Mouse (Mus musculus) forebrain, embryonic 12.5 days (tissue): Measurements from ENCODE around the gene Cct7. TPM values are rescaled to one million over a fixed set of nuclear protein-coding genes. Genes with fewer than 3 reads are reported as not detected.
A peak's percentile ranks its signal among the peaks of the same experiment; 100 is the strongest.

Experiments used
- ATAC-seq: fragments of 200-750 bp; cut with Nextera tagmentation; 2 replicates; pipeline ENCODE4 v1.8.0; 2017; ENCODE audit warnings: moderate TSS enrichment; ENCODE audit not compliant: low FRiP score
- H3K27ac ChIP-seq: fragments of 300-500 bp; sonication (generic); 2 replicates; pipeline ENCODE4 v1.5.1; 2016; ENCODE audit warnings: mild to moderate bottlenecking
- H3K27me3 ChIP-seq: fragments of 300-500 bp; sonication (generic); 2 replicates; pipeline ENCODE4 v1.6.1; 2016; ENCODE audit warnings: mild to moderate bottlenecking
- H3K36me3 ChIP-seq: fragments of 300-500 bp; sonication (generic); replicated peaks from 2 replicates; pipeline ENCODE4 v1.6.1; 2016; ENCODE audit warnings: mild to moderate bottlenecking
- H3K4me1 ChIP-seq: fragments of 300-500 bp; sonication (generic); 2 replicates; pipeline ENCODE4 v1.6.1; 2016
- H3K4me2 ChIP-seq: fragments of 300-500 bp; sonication (generic); 2 replicates; pipeline ENCODE4 v1.6.1; 2016; ENCODE audit warnings: mild to moderate bottlenecking, moderate library complexity
- H3K4me3 ChIP-seq: fragments of 300-500 bp; sonication (generic); replicated peaks from 2 replicates; pipeline ENCODE4 v1.5.1; 2016; ENCODE audit warnings: mild to moderate bottlenecking
- H3K9ac ChIP-seq: fragments of 300-500 bp; sonication (generic); 2 replicates; pipeline ENCODE4 v1.6.1; 2016; ENCODE audit warnings: mild to moderate bottlenecking
- H3K9me3 ChIP-seq: fragments of 300-500 bp; sonication (generic); 2 replicates; pipeline ENCODE4 v1.6.1; 2016
- WGBS: fragments of 180-500 bp; shearing (Covaris S2); methylation state at CpG from one replicate; pipeline ENCODE4 v1.1.7; 2016; 5-methylcytosine and 5-hydroxymethylcytosine counted together
- polyA plus RNA-seq: library from polyadenylated mRNA; unstranded; fragments of >200 nt; fragmentation: Nextera tagmentation; extraction: Ambion mirVana; gene quantifications from 2 replicates; pipeline ENCODE4 v1.2.1, GENCODE M21; 2016

Cct7 gene
- polyA plus RNA-seq, 1 experiment from 2014 or later = 617 TPM

DNA sequence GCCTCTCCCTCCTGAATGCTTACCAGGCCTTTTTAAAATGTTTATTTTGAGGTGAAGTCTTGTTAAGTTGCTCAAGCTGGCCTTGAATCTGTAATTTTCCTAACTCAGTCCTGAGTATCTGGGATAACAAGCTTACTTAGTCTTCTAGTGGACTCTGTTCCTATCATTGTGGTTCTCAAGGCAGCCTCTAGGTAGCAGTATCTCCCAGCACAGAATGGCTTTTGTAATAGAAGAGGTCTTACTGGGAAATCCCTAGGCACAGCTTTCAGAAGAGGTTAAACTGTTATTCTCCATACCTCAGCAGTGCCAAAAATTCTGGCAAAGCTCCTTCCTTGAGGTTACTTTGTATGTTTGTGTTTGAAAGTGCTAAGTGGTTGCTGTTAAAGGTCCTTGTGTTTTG is 14.1 kb downstream of the Cct7 start:
- no peaks in the 10 kb centered on the region for H3K9me3 ChIP-seq
- H3K27ac ChIP-seq = no peak overlapping the region
- no peaks in the 10 kb centered on the region for H3K4me1 ChIP-seq
- H3K4me2 ChIP-seq = no peak overlapping the region
- peaks cover 98% of the 10 kb centered on the region for H3K36me3 ChIP-seq
- no peak for ATAC-seq
- H3K9ac ChIP-seq = no peak overlapping the region
- H3K27me3 ChIP-seq = no peaks in the 10 kb centered on the region
- no peak overlapping the region for H3K4me3 ChIP-seq

DNA sequence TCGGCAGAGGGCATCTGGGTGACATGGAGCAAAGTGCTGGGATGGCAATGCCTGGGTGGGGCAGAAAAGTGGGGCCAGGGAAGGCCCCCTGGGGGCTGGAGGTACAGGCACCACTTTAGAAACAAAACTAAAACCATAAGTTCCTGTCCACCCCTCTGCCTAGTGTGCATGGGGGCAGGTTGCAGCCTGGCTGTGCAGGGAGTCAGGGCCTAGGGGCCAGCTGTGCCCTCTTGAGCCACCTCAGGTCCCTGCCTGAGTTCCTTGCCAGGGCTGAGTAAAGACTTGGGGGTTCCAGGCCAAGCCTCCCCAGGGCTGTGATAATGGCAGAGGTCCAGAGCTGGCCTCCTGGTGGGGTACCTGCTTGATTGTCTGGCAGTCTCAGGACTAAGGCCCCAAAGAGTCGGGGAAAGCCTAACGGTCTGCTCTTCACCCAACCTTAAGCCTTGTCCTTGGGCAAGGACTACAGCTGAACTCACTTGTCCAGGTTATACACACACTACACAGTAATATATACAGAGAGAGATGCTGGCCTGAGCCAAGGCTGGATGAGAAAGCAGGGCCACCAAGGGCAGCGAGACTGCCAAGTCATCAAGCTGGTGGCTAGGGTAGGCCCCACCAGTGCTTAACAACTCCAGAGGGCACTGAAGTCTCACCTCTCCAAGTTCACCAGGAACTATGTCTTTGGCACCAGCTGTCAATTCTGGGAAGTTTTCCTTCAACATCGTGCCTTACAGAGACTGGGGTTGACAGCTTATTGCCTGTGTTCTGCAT is 18.5 kb downstream of the Cct7 start:
- no peaks in the 10 kb centered on the region for H3K27me3 ChIP-seq
- H3K36me3 ChIP-seq = peaks cover 53% of the 10 kb centered on the region
- ATAC-seq = no peak

DNA sequence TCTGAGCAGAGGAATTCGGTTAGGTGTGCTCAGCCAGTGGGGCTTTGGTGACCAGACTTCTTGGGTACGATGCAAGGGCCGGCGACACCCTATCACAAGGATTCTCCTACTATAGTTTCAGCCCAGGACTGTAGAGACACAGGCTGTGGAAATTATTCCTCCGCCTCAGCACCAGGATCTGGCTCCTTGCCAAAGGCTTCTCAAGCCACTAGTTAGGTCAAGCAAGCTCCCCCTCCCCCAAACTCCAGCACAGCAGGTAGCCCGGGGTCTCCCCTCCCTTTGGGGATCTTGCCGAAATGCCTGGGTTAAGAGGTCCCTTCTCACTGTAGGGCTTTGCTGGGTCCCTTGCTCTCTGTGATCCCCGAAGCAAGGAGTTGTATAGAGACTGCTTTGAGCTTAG is 20.6 kb downstream of the Cct7 start:
- no peak overlapping the region for H3K27ac ChIP-seq
- no peaks in the 10 kb centered on the region for H3K9me3 ChIP-seq
- WGBS = 62% methylated on average over 8 of the region's 8 CpGs
- peaks cover 32% of the 10 kb centered on the region for H3K36me3 ChIP-seq
- H3K27me3 ChIP-seq = no peaks in the 10 kb centered on the region
- no peak overlapping the region for H3K9ac ChIP-seq
- H3K4me1 ChIP-seq = no peaks in the 10 kb centered on the region
- H3K4me3 ChIP-seq = no peak overlapping the region
- no peak for ATAC-seq
- H3K4me2 ChIP-seq = no peak overlapping the region

More for the DNA sequence above, 18.5 kb downstream of the Cct7 start:
- Histone ChIP-seq H3K4me2 (no peak overlapping the region), H3K9me3 (no peaks in the 10 kb centered on the region), H3K4me3 (no peak overlapping the region), H3K9ac (no peak overlapping the region), H3K4me1 (no peaks in the 10 kb centered on the region), H3K27ac (no peak overlapping the region)
- WGBS = 79% methylated on average over 5 of the region's 5 CpGs

DNA sequence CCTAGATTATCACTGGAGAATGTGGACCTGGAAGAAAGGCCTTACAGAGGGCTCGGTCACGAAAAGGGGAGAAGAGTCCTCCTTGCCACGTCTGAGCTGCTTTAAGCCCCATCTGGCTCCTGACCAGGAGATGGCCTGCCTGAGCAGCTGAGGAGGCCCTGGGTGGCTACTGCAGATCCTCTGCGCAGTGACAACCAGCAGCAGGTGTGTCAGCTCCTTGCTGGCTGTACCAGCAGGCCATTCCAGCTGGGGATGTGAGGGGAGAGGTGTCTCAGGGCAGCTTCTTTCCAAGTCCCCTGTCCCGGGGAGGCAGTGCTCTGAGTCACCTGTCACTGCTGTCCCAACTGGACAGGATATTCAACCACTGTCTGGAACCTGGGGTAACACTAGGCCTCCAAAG is 21.2 kb downstream of the Cct7 start:
- Histone ChIP-seq H3K27ac (no peak overlapping the region), H3K4me3 (no peak overlapping the region), H3K4me1 (no peaks in the 10 kb centered on the region), H3K4me2 (no peak overlapping the region), H3K9ac (no peak overlapping the region), H3K36me3 (peaks cover 26% of the 10 kb centered on the region), H3K27me3 (no peaks in the 10 kb centered on the region), H3K9me3 (no peaks in the 10 kb centered on the region)
- ATAC-seq = no peak
- WGBS = 58% methylated on average over 5 of the region's 5 CpGs

DNA sequence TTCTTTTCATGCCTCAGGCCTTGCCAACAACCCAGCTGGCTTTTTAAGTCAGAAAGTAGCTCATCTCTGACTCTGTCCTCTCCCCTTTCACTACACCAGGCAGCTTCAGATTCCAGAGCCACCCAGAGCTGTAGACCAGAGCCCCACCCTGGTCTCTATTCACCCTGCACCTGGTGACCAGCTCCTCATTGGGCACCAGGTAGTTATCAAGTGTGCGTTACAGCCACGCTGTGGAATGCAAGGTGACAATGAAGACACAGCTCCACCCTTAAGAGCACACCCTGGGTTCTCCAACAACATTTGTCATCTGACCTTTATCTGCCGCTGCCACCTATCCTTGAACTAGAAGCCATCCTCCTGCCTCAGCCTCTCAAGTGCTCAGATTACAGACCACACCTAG is 24.3 kb downstream of the Cct7 start:
- H3K36me3 ChIP-seq = no peaks in the 10 kb centered on the region
- H3K4me3 ChIP-seq = no peak overlapping the region
- 82% methylated on average over 3 of the region's 3 CpGs for WGBS
- H3K9ac ChIP-seq = no peak overlapping the region
- H3K27me3 ChIP-seq = peaks cover 5% of the 10 kb centered on the region
- ATAC-seq = no peak
- no peak overlapping the region for H3K27ac ChIP-seq
- H3K9me3 ChIP-seq = no peaks in the 10 kb centered on the region
- no peak overlapping the region for H3K4me2 ChIP-seq
- H3K4me1 ChIP-seq = no peaks in the 10 kb centered on the region

DNA sequence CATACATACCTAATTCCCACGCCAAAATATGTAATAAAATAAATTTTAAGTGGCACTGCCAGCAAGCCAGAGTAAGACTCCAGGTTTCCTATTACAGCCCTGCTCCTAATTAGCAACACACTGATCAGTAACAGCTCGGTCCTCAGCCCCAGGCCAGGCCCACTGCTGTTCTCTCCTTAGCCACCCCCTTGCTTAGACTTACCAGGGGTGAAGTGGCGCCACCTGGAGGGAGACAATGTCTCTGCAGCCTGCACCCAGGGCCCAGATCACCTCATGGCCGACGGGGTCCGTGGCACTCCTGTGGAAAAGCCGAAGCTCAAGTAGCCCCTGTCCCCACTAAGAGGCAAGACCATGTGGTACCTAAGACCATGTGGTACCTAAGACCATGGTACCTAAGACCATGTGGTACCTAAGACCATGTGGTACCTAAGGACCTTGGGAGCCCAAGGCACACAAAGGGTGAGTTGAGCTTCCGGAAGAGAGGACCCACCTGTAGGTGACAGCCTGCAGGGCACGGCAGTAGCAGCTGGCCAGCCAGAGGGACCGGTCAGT is 26.1 kb downstream of the Cct7 start:
- Histone ChIP-seq H3K27ac (no peak overlapping the region), H3K36me3 (no peaks in the 10 kb centered on the region), H3K4me2 (no peak overlapping the region), H3K4me3 (no peak overlapping the region), H3K27me3 (peaks cover 15% of the 10 kb centered on the region), H3K4me1 (no peaks in the 10 kb centered on the region), H3K9ac (no peak overlapping the region), H3K9me3 (no peaks in the 10 kb centered on the region)
- 35% methylated on average over 10 of the region's 10 CpGs for WGBS
- ATAC-seq = 0 out of 2 replicates have a peak, but pooled peaks have one; percentile 23

DNA sequence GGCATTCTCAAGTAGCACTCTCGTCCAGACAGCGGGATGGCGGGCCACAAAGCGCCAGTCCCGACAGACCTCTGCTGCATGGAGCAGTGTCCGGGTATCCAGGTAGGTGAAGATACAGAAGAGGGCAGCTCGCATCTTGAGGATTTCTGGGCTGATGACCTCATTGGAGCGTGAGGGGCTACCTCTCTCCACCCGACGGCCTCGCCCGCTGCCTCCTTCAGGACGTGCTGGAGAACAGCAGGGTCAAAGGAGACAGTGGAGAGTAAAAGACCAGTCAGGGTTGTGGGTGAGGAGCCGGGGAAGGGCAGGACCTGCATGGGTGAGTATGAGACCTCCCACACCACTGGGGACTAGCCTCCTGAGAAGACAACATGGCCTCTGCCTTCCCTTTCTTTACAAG is 27.1 kb downstream of the Cct7 start:
- H3K9me3 ChIP-seq = no peaks in the 10 kb centered on the region
- H3K4me3 ChIP-seq = no peak overlapping the region
- no peak overlapping the region for H3K4me2 ChIP-seq
- no peaks in the 10 kb centered on the region for H3K36me3 ChIP-seq
- no peak overlapping the region for H3K9ac ChIP-seq
- WGBS = 38% methylated on average over 14 of the region's 14 CpGs
- no peak overlapping the region for H3K27ac ChIP-seq
- peaks cover 24% of the 10 kb centered on the region for H3K27me3 ChIP-seq
- no peaks in the 10 kb centered on the region for H3K4me1 ChIP-seq
- ATAC-seq = no peak

DNA sequence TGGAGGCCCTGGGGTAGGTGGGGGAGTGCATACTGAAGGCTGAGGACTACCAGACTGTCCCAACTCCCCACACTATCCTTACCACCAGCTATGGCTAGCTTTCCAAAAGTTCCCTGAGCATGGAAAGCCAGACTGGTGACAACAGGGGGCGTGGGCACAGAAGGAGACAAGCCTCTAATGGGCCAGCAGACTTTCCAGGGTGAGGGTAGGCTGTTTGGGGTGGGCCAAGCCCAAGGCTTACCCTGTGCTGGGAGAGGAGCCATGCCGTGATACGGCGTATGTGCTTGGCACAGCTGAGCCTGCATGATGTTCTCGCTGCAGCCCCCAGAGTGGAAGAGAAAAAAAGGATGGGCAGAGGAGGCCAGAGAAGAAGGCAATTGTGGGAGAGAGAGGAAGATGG is 28.7 kb downstream of the Cct7 start:
- Histone ChIP-seq H3K4me3 (no peak overlapping the region), H3K4me1 (peaks cover 12% of the 10 kb centered on the region), H3K27ac (no peak overlapping the region), H3K9me3 (no peaks in the 10 kb centered on the region), H3K27me3 (peaks cover 40% of the 10 kb centered on the region), H3K36me3 (no peaks in the 10 kb centered on the region), H3K9ac (no peak overlapping the region), H3K4me2 (no peak overlapping the region)
- WGBS = 81% methylated on average over 5 of the region's 5 CpGs
- no peak for ATAC-seq

DNA sequence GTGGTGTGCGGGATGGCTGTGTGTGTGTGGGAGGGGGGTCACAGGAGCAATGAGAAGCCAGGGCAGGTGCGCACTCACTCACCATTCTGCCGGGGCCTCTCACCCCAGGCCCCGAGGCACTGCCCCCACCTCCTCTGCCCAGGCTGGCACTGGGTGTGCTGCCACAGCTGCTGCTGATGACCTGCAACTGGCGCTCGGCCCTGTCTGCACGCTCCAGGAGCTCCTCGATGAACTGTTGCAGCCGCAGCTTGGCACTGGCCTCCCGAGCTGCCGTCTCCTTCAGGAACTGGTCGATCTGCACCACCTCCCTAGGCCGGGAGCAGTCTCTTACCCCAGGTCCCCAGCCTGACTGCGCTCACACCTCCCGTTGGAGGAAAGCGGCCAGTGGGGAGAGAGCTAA is 29.4 kb downstream of the Cct7 start:
- ATAC-seq = no peak

DNA sequence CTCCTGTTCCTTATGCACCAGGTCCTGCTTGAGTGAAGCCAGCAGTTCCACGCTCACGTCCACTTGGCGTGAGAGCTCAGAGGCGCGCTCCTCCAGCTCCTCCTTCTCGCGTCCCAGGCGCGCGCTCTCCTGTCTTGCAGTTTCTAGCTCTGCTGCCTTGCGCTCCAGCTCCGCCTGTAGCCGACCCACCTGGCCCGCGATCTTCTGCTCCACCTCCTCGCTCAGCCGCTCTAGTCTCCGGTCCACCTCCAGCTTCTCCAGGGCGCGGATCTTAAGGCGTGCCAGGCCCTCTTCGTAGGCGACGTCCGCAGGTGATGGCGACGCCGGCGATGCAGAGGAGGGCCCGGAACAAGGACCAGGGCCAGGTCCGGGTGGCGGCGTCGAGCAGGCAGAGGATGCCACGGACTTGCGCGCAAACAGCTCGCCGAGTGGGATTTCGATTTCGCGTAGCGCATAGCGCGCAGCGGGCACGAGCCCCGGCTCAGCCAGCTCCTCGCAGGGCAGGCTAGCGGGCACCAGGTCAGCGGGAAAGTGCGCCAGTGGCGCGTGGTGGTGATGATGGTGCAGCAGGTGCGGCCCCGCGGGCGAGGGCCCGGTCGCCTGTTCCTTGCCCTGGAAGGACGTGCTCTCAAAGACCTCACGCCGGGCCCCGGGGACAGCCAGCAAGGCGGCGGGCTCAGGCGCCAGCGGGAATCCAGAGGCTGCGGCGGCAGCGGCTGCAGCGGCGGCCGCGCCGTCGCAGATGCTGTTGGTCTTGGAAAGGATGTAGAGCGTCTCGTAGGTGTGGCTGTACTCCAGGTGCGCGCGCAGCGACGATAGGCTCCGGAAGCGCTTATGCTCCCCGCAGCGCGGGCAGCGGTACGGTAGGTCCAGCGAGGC is 32.8 kb downstream of the Cct7 start:
- H3K27ac ChIP-seq = no peak overlapping the region
- H3K4me3 ChIP-seq = peak overlapping the region; percentile 38
- no peak overlapping the region; the same call in 1 of the 2 replicates for H3K9ac ChIP-seq
- no peaks in the 10 kb centered on the region for H3K9me3 ChIP-seq
- peaks cover 58% of the 10 kb centered on the region for H3K27me3 ChIP-seq
- peak overlapping the region; percentile 53 for H3K4me2 ChIP-seq
- H3K4me1 ChIP-seq = peaks cover 19% of the 10 kb centered on the region
- H3K36me3 ChIP-seq = no peaks in the 10 kb centered on the region
- WGBS = 3% methylated on average over 92 of the region's 92 CpGs
- no peak for ATAC-seq

More for the DNA sequence above, 29.4 kb downstream of the Cct7 start:
- 69% methylated on average over 16 of the region's 16 CpGs for WGBS
- Histone ChIP-seq H3K9ac (no peak overlapping the region), H3K4me1 (peaks cover 12% of the 10 kb centered on the region), H3K36me3 (no peaks in the 10 kb centered on the region), H3K4me3 (no peak overlapping the region), H3K27ac (no peak overlapping the region), H3K9me3 (no peaks in the 10 kb centered on the region), H3K4me2 (no peak overlapping the region), H3K27me3 (peaks cover 47% of the 10 kb centered on the region)

DNA sequence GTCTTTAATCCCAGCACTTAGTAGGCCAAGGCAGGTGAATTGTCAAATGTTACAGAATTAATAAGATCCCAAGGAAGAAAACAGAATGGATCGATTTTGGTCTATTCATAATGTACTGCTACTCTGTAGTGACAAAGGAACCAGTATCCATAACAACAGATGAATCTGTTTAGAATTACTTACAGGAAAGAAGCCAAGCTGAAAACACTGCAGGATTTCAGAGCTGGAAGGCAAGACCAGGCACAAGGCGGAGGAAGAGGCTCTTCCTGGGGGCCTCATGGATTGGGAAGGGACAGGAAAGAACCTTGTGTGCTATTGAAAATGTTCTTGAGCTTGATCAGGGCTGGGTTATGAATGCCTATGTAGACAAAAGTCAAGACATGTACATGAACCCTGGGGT is 34.4 kb downstream of the Cct7 start:
- 75% methylated on average over 2 of the region's 2 CpGs for WGBS
- no peaks in the 10 kb centered on the region for H3K36me3 ChIP-seq
- ATAC-seq = no peak
- no peaks in the 10 kb centered on the region for H3K9me3 ChIP-seq
- H3K4me1 ChIP-seq = peaks cover 23% of the 10 kb centered on the region
- H3K4me3 ChIP-seq = no peak overlapping the region
- peaks cover 56% of the 10 kb centered on the region for H3K27me3 ChIP-seq
- no peak overlapping the region for H3K27ac ChIP-seq
- no peak overlapping the region for H3K4me2 ChIP-seq
- no peak overlapping the region for H3K9ac ChIP-seq

DNA sequence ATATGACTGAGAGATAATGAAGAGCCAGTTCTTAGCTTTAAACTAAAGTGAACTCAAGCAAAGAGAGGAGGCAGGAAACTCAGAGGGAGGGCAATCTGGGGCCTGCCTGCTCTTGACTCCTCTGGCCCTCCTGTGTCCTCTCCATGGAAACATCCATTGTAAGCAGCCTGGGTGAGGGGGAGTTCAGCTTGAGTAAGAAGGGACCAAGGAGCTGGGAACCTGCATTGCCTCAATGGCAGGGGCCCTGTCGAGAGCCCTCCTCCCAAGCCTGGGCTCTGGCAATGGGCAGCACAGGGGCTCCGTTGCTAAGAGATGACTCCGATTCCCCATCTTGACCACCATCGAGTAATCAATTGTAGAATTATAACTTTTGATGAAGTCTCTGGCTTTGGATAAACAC is 37.2 kb downstream of the Cct7 start:
- H3K36me3 ChIP-seq = no peaks in the 10 kb centered on the region
- ATAC-seq = no peak
- no peak overlapping the region for H3K4me2 ChIP-seq
- no peak overlapping the region for H3K27ac ChIP-seq
- no peak overlapping the region for H3K4me3 ChIP-seq
- H3K9me3 ChIP-seq = no peaks in the 10 kb centered on the region
- peaks cover 23% of the 10 kb centered on the region for H3K4me1 ChIP-seq
- H3K9ac ChIP-seq = no peak overlapping the region
- H3K27me3 ChIP-seq = peaks cover 38% of the 10 kb centered on the region
- WGBS = 45% methylated on average over 4 of the region's 4 CpGs
